Mouse (Mus musculus): ENCODE data around the gene Iqgap2.

Iqgap2 gene

DNA sequence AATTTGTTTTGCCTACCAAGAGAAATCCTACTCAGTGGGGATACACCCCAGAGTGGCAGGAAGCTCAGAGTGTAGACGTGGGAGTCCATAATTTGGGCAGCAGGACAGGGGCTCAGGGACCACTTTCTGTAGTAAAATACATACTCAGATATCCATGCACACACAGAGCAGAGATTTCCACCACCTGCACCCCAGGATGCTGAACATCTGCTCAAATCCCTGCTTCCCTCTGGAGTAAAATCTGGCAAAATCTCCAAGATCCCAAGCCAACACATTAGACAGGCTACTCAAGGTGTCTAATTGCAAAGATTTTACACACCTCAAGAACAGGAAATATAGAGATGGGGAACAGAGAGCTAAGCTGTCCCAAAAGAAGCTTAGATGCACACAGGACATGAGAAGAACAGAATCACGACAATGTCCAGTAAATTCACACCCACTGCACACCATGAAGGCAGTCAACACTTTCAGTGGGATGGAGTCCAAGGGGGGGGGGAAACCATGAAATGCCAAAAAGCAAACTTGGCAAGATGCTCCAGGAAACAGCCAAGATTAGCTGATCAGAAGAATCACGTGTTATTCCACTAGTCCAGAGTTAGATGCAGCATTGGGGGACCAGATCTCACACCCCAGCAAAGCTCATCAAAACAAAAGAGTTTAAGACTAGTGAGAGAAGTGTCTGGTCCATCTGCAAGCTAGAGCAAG is 177.3 kb downstream of the Iqgap2 start:
- DNase-seq (ENCODE audit: low spot score in 2 of 2), result no peak

GRCm38 (mm10) chr13:95712570-95713268 is 179.0 kb downstream of the Iqgap2 start:
- DNase-seq (ENCODE audit: low spot score in 2 of 2), result no peak

DNA sequence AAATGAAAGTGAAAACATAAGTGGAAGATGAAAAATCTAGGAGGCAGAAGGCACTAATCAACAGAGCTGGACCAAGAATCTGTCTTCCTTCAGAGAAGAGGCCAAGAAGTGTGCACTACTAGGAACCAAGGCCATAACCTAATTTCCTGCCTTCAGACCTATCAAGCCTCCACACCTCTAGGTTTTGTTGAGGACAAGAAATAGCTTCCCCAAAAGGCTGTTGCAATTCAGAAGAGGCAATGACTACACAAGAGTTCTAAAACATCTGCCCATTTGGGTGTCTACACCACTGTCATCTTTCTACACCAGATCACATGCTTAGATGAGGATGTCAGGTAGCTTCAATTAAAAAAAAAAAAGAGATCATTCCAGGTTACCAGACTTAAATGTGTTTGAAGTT is 179.7 kb downstream of the Iqgap2 start:
- DNase-seq (ENCODE audit: low spot score in 2 of 2), result no peak

- DNase-seq (ENCODE audit: low spot score in 2 of 2), result no peak
Observed at GRCm38 (mm10) chr13:95705589-95705988, 186.1 kb downstream of the Iqgap2 start.

GRCm38 (mm10) chr13:95703376-95703775 is 188.3 kb downstream of the Iqgap2 start:
- no peak for DNase-seq (ENCODE audit: low spot score in 2 of 2)

- DNase-seq (ENCODE audit: low spot score in 2 of 2), result no peak
Observed at GRCm38 (mm10) chr13:95697874-95698273, 193.8 kb downstream of the Iqgap2 start.

GRCm38 (mm10) chr13:95696654-95697163 is 195.0 kb downstream of the Iqgap2 start, which contains the start of gene F2rl2:
F2rl2 (plus strand) TSS chr13:95696853.
- no peak for DNase-seq (ENCODE audit: low spot score in 2 of 2)

DNA sequence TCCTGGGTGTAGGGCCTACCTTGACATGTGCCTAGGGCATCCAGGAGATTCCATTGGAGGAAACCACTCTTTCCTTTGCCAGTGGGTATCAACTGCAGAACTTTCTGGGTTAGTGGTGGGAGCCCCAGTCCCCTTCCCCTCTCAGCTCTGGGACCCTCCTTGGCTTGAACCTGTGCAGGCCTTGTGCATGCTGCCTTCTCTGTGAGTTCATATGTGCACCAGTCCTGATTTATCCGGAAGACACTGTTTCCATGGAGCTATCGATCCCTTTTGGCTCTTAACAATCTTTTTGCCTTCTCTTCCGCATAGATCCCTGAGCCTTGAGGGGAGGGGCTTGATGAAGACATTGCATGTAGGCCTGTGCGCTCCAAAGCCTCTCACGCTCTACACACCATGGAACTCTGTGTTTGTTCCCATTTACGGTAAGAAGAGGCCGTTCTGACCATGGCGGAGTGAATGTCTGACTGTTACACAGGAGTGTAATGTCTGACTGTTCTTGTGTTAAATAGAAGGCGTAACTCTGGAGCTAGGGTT is 195.5 kb downstream of the Iqgap2 start:
- no peak for DNase-seq (ENCODE audit: low spot score in 2 of 2)

- no peak for DNase-seq (ENCODE audit: low spot score in 2 of 2)
Observed at GRCm38 (mm10) chr13:95692201-95692600, 199.5 kb downstream of the Iqgap2 start.

- no peak for DNase-seq (ENCODE audit: low spot score in 2 of 2)
Observed at GRCm38 (mm10) chr13:95688576-95688975, 203.1 kb downstream of the Iqgap2 start.

- peak in 1 of 2 experiments; percentile 41 for DNase-seq (ENCODE audit: low spot score in 2 of 2)
Observed at GRCm38 (mm10) chr13:95685736-95686135, 206.0 kb downstream of the Iqgap2 start.

DNA sequence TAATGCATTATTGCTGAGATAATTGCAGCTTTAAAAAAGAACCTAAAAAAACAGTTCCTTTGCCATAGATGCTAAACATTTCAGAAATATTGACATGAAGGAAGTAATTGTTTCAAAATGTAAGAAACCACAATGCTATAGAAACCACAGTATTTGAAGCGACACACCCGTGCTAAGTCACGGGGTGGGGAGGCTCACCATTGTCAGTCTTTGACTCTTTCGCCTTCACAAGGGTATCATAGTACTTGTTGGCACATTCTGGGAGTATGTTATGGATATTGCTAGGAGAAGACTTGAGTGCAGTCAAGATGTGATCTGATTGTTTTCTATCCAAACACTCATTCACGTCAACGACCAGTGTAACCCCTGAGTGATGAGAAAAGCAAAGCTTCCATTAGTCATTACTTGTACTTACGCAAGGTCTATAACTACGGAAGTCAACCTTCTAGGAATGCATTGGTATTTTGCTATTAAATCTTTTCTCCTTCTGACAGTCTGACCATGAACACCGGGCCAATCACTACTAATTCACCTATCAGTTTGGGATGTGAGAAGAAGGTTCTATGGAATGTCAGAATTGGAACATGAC is 207.0 kb downstream of the Iqgap2 start:
- DNase-seq (ENCODE audit: low spot score in 2 of 2), result no peak

DNA sequence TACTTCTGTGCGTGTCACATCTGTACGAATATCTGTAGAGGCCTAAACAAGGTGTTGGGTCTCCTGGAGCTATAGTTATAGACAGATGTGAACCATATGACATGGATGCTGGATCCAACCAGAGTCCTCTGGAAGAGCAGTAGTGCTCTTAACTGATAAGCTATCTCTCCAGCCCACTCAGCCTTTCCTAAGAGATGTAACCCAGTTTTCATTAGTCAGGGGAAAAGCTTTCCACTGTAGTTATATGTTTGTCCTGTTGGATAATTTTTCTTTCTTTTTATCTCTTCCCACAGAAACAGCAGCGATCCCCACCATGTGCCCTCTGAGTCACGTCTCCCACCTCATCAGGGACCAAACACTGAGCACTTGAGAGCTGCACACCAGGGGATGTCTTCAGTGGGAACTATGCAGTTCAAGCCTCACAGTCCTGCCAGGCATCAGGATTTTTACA is 212.2 kb downstream of the Iqgap2 start:
- no peak for DNase-seq (ENCODE audit: low spot score in 2 of 2)

DNA sequence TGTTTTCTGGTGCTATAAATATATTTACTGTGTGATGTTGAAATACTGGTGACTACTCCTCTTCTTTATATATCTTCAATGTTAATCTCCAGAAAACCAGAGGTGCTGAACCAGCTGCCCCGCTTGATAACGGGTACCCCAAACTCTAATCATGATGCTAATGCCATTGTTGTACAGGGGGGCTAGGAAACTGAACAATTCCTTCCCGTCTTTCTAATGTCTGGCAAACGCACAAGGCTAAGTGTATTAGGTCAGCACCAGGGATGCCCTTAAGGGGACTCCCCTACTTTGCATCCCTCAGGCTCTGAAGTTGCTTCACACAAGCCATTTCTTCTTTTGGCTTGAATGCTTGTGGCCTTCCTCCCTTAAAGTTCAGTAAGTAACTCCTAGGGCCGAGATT is 212.6 kb downstream of the Iqgap2 start:
- DNase-seq (ENCODE audit: low spot score in 2 of 2), result no peak

DNA sequence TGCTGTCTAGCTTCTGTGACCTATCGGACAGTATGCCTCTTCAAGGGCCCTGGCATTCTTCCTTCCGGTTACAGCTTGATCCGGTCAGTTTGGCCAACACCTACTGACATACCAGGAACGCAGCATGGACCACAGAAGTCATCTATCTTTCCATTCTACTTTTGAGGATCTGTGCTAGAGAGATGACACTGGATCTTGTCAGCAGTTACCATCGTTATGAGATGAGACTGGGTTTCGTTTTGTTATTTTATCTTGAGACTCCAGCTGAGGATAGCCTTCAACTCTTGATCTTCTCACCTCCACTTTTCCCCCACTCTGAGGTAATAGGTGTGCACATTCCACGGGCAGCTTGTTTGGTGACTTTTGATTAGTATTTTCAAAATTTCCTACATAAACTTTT is 219.3 kb downstream of the Iqgap2 start:
- DNase-seq (ENCODE audit: low spot score in 2 of 2), result no peak

DNA sequence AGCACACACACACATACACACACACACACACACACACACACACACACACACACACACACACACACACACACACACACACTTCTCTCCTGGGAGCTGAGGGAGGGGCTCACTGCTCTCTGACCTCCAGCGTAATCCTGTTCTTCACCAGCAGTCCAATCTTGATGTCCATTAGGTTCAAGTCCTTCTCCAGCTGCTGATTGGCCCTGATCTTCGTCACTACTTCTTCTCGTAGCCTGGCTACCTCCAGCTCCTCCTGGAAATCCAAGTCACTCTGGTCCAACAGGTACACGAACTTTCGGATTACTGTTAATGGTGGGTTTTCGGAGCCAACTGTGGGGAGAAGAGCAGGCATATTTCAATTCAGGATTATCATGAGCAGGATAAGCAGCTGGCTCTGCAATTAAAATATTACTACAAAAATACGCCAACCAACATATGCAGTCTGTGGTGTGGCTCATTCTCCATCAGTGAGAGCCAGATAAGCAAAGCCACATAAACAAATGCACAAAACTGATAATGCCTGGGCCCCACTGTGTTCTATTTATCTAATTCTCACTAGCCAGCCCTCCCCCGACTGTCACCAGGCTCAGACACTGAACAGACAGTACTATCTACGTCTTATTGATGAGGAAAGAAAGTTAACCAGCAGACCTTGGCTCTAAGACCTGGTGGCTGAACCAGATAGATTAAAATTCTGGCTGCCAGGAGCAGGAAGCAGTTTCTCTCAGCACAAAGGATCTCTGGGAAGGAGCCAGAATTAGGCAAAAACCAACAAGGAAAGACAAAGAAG is 220.4 kb downstream of the Iqgap2 start:
- peak in 1 of 2 experiments; percentile 44 for DNase-seq (ENCODE audit: low spot score in 2 of 2)

DNA sequence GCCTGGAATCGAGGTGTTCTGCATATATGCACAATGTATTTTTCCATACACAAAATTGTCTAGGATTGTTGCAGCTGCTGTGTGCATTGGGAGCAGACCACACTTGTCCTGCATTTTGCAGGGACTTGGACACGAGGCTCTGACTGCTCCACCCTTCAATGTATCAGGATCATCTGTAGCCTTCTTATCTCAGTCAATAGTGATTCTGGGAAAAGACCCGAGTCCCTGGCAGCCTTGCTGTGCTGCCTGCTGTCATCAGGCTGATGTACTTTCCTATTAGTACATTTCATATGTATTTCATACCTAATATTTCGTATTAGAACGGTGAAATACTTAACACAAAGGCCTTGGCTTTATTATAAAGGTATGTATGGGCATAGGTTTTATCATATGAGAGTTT is 221.2 kb downstream of the Iqgap2 start:
- no peak for DNase-seq (ENCODE audit: low spot score in 2 of 2)

DNA sequence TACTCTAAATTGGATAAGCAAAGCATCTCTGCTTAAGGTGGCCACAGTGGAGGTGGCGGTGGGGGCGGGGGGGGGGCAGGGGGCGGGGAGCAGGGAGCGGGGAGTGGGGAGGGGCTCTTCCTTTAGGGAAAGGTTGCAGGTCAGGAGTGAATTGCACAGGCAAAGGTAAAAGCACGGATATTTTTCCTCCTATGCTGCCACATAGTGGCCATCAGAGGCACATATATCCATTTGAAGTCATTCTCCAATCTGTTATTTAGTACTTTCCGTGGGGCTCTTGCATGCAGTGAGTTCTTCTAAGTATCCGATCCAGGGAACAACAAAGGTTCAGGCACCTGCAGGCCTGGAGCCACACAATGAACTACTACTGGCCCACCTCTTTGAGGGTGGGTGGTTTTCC is 224.5 kb downstream of the Iqgap2 start:
- DNase-seq (ENCODE audit: low spot score in 2 of 2), result no peak

- no peak for DNase-seq (ENCODE audit: low spot score in 2 of 2)
Observed at GRCm38 (mm10) chr13:95665644-95666356, 225.9 kb downstream of the Iqgap2 start.

- DNase-seq (ENCODE audit: low spot score in 2 of 2), result no peak
Observed at GRCm38 (mm10) chr13:95663834-95664233, 227.9 kb downstream of the Iqgap2 start.

DNA sequence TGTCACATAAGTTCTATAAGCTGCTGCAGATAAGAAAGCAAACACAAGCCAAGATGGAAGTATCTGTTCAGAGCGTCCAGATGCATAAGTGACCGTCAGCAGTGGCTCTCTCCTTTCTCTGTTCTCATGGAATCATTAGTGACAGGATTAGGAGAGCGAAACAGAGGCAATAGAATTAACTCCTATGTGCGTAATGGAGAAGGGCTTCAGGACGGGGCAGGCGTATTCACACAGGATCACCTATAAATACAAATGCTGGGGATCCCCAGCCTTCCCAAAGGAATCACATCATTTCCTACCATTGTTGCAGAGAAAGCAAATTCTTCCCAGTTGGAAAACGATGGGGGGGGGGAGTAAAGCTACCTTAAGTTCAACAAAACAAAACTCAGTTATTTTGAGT is 232.3 kb downstream of the Iqgap2 start:
- DNase-seq (ENCODE audit: low spot score in 2 of 2), result no peak

All from spleen, postnatal 4 days (tissue).